Mouse (Mus musculus) lung, embryonic 16.5 days (tissue): ENCODE measurements around the gene Gm10974. TPM values are rescaled to one million over a fixed set of nuclear protein-coding genes. Genes with fewer than 3 reads are reported as not detected.

ENCODE experiments used
- ATAC-seq: fragments of 200-750 bp; cut with Nextera tagmentation; 2 replicates; pipeline ENCODE4 v1.8.0; 2017; ENCODE audit warnings: low read depth, mild to moderate bottlenecking, moderate library complexity
- H3K27ac ChIP-seq: fragments of 300-500 bp; sonication (generic); 2 replicates; pipeline ENCODE4 v1.5.1; 2014; ENCODE audit warnings: mild to moderate bottlenecking, control low read depth, low read length
- H3K27me3 ChIP-seq: fragments of 300-500 bp; sonication (generic); 2 replicates; pipeline ENCODE4 v1.6.1; 2014; ENCODE audit warnings: low read depth, low read length, mixed read lengths; ENCODE audit not compliant: control insufficient read depth, insufficient read depth
- H3K36me3 ChIP-seq: fragments of 300-500 bp; sonication (generic); 2 replicates; pipeline ENCODE4 v1.6.1; 2014; ENCODE audit warnings: low read length; ENCODE audit not compliant: control insufficient read depth, insufficient read depth
- H3K4me1 ChIP-seq: fragments of 300-500 bp; sonication (generic); replicated peaks from 2 replicates; pipeline ENCODE4 v1.6.1; 2014; ENCODE audit warnings: low read length, mixed read lengths; ENCODE audit not compliant: control insufficient read depth, insufficient read depth
- H3K4me2 ChIP-seq: fragments of 300-500 bp; sonication (generic); 2 replicates; pipeline ENCODE4 v1.6.1; 2014; ENCODE audit warnings: low read depth, low read length, control low read depth
- H3K4me3 ChIP-seq: fragments of 300-500 bp; sonication (generic); 2 replicates; pipeline ENCODE4 v1.5.1; 2014; ENCODE audit warnings: mild to moderate bottlenecking, low read length, control low read depth
- H3K9ac ChIP-seq: fragments of 300-500 bp; sonication (generic); 2 replicates; pipeline ENCODE4 v1.6.1; 2014; ENCODE audit warnings: low read length, control low read depth
- H3K9me3 ChIP-seq: fragments of 300-500 bp; sonication (generic); 2 replicates; pipeline ENCODE4 v1.6.1; 2016; ENCODE audit warnings: low read length; ENCODE audit not compliant: control insufficient read depth
- WGBS: fragments of 180-500 bp; shearing (Covaris S2); extraction: QIAGEN DNeasy Blood & Tissue Kit; methylation state at CpG from one replicate; pipeline ENCODE4 v1.1.7; 2014; 5-methylcytosine and 5-hydroxymethylcytosine counted together
- polyA plus RNA-seq: library from polyadenylated mRNA; unstranded; fragments of >200 nt; fragmentation: Nextera tagmentation; extraction: Ambion mirVana; gene quantifications from 2 replicates; pipeline ENCODE4 v1.2.1, GENCODE M21; 2015

Gm10974 gene
- polyA plus RNA-seq, 1 experiment from 2014 or later = not detected

DNA sequence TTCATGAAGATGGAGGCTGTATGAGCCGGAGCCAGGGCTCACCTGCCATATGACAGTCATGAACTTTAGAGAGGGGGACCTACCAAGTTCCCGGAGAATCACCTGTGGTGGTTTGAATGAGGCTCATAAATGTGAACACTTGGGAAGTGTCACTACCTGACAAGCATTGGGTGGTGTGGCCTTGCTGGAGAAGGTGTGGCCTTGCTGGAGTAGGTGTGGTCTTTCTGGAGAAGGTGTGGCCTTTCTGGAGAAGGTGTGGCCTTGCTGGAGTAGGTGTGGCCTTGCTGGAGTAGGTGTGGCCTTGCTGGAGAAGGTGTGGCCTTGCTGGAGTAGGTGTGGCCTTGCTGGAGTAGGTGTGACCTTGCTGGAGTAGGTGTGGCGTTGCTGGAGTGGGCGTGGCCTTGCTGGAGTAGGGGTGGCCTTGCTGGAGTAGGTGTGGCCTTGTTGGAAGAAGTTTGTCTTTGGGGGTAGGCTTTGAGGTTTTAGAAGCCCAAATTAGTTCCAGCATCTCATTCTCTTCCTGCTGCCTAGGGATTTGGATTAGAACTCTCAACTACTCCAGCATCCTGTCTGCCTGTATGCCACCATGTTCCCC lies 31.7 kb upstream of the Gm10974 start:
- no peak for ATAC-seq
- no peak overlapping the region for H3K4me3 ChIP-seq
- H3K9me3 ChIP-seq = no peaks in the 10 kb centered on the region; the same call in 1 of the 2 replicates
- 0 out of 2 replicates have a peak, but pooled peaks cover under 1% of the 10 kb centered on the region for H3K4me1 ChIP-seq
- H3K27me3 ChIP-seq = no peaks in the 10 kb centered on the region
- no peak overlapping the region for H3K4me2 ChIP-seq
- 84% methylated on average over 4 of the region's 4 CpGs for WGBS
- no peak overlapping the region for H3K27ac ChIP-seq
- H3K9ac ChIP-seq = no peak overlapping the region
- peaks cover 20% of the 10 kb centered on the region for H3K36me3 ChIP-seq

- WGBS = 69% methylated on average over 2 of the region's 2 CpGs
- H3K36me3 ChIP-seq = peaks cover 20% of the 10 kb centered on the region
- no peaks in the 10 kb centered on the region for H3K27me3 ChIP-seq
- H3K27ac ChIP-seq = no peak overlapping the region
- H3K4me3 ChIP-seq = no peak overlapping the region
- H3K4me1 ChIP-seq = peaks cover 13% of the 10 kb centered on the region
- H3K4me2 ChIP-seq = no peak overlapping the region
- H3K9ac ChIP-seq = no peak overlapping the region
- ATAC-seq = no peak
- no peaks in the 10 kb centered on the region; the same call in 1 of the 2 replicates for H3K9me3 ChIP-seq
Observed at GRCm38 (mm10) chr7:66336955-66337354, 28.8 kb upstream of the Gm10974 start.

GRCm38 (mm10) chr7:66339625-66340024 lies 26.1 kb upstream of the Gm10974 start:
- ATAC-seq = peak; percentile 74
- peak overlapping the region; percentile 63 for H3K27ac ChIP-seq
- peaks cover 4% of the 10 kb centered on the region; the same call in 1 of the 2 replicates for H3K36me3 ChIP-seq
- H3K4me2 ChIP-seq = 0 out of 2 replicates have a peak overlapping the region, but pooled peaks have one; percentile 13
- H3K27me3 ChIP-seq = no peaks in the 10 kb centered on the region
- peaks cover 13% of the 10 kb centered on the region for H3K4me1 ChIP-seq
- no peaks in the 10 kb centered on the region for H3K9me3 ChIP-seq
- H3K9ac ChIP-seq = no peak overlapping the region
- H3K4me3 ChIP-seq = no peak overlapping the region
- whole genome bisulfite sequencing = 8% methylated on average over 5 of the region's 5 CpGs

DNA sequence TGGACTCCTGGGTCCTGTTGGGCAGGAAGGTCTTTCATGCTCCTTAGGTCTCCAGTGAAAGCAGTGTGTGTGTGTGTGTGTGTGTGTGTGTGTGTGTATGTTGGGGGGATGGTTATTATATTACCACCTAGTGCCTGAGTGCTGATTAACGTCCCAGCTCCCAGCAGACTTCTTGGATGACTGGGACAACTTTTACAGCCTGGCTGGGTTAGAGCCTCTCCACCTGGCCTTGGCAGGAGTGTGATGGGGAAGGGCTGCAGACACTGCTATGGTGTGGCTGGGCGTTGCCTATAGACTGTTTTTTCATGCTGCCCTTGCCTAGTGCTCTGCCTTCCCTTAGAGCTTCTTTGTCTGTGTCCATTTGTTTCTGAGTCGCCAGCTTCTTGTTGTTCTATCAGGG lies 25.7 kb upstream of the Gm10974 start:
- no peak overlapping the region for H3K9ac ChIP-seq
- ATAC-seq = peak; percentile 57

DNA sequence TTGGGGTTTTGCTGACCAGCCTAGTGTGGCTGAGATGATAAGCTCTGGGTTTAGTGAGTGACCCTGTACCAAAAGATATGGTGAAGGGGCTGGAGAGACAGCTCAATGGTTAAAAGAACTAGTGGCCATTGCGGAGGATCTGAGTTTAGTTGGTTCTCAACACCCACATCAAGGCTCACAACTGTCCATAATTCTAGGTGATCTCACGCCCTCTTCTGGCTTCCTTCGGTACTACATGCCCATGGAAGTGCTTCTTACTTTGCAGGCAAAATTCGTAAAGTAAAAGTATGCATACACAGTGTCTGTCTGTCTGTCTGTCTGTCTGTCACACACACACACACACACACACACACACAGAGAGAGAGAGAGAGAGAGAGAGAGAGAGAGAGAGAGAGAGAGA lies 23.4 kb upstream of the Gm10974 start:
- Histone ChIP-seq H3K9ac (no peak overlapping the region), H3K27ac (no peak overlapping the region), H3K27me3 (no peaks in the 10 kb centered on the region), H3K36me3 (0 out of 2 replicates have a peak, but pooled peaks cover 2% of the 10 kb centered on the region), H3K9me3 (no peaks in the 10 kb centered on the region), H3K4me3 (no peak overlapping the region), H3K4me2 (no peak overlapping the region), H3K4me1 (peaks cover 13% of the 10 kb centered on the region)
- no peak for ATAC-seq
- 40% methylated on average over 4 of the region's 4 CpGs for WGBS

More for the DNA sequence above, 25.7 kb upstream of the Gm10974 start:
- H3K36me3 ChIP-seq = peaks cover 3% of the 10 kb centered on the region; the same call in 1 of the 2 replicates
- no peak overlapping the region for H3K4me3 ChIP-seq
- H3K27ac ChIP-seq = peak overlapping the region; percentile 63
- H3K27me3 ChIP-seq = no peaks in the 10 kb centered on the region
- WGBS = 23% methylated on average over 3 of the region's 3 CpGs
- no peaks in the 10 kb centered on the region for H3K9me3 ChIP-seq
- H3K4me2 ChIP-seq = 0 out of 2 replicates have a peak overlapping the region, but pooled peaks have one; percentile 13
- H3K4me1 ChIP-seq = peaks cover 13% of the 10 kb centered on the region

GRCm38 (mm10) chr7:66342831-66343230 lies 22.9 kb upstream of the Gm10974 start:
- Histone ChIP-seq H3K4me2 (no peak overlapping the region), H3K36me3 (0 out of 2 replicates have a peak, but pooled peaks cover 2% of the 10 kb centered on the region), H3K4me3 (no peak overlapping the region), H3K9ac (no peak overlapping the region), H3K9me3 (no peaks in the 10 kb centered on the region), H3K4me1 (peaks cover 13% of the 10 kb centered on the region), H3K27ac (no peak overlapping the region), H3K27me3 (no peaks in the 10 kb centered on the region)
- WGBS = 73% methylated on average over 6 of the region's 6 CpGs
- no peak for ATAC-seq

DNA sequence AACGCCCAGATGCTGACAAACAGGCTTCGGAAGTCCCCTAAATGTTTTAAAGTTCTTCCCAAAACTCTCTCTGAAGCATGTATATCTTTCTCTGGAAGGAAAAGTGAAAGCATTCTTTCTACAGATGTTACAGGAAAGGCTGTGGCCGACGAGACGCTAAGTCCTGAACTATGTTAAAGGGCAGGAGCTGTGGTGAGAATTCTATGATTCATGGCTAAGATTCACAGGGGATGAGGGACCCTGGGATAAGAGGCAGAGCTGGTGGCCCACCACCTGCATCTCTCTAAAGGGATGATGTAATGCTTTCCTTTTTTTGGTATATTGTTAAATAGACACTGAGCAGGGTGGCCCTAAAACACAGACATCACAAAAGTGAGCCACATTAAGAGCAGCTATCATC lies 22.4 kb upstream of the Gm10974 start:
- Histone ChIP-seq H3K9ac (no peak overlapping the region), H3K4me2 (no peak overlapping the region), H3K36me3 (0 out of 2 replicates have a peak, but pooled peaks cover 2% of the 10 kb centered on the region), H3K27ac (no peak overlapping the region), H3K4me3 (no peak overlapping the region), H3K9me3 (no peaks in the 10 kb centered on the region), H3K27me3 (no peaks in the 10 kb centered on the region), H3K4me1 (peaks cover 13% of the 10 kb centered on the region)
- 68% methylated on average over 5 of the region's 5 CpGs for WGBS
- no peak for ATAC-seq

- ATAC-seq = no peak
- no peaks in the 10 kb centered on the region for H3K36me3 ChIP-seq
- WGBS = 41% methylated on average over 9 of the region's 9 CpGs
- H3K27ac ChIP-seq = no peak overlapping the region
- H3K9me3 ChIP-seq = no peaks in the 10 kb centered on the region
- H3K9ac ChIP-seq = no peak overlapping the region
- H3K4me3 ChIP-seq = no peak overlapping the region
- no peaks in the 10 kb centered on the region for H3K27me3 ChIP-seq
- no peaks in the 10 kb centered on the region; the same call in none of the 2 replicates for H3K4me1 ChIP-seq
- H3K4me2 ChIP-seq = no peak overlapping the region
Observed at GRCm38 (mm10) chr7:66346959-66347663, 18.6 kb upstream of the Gm10974 start.

DNA sequence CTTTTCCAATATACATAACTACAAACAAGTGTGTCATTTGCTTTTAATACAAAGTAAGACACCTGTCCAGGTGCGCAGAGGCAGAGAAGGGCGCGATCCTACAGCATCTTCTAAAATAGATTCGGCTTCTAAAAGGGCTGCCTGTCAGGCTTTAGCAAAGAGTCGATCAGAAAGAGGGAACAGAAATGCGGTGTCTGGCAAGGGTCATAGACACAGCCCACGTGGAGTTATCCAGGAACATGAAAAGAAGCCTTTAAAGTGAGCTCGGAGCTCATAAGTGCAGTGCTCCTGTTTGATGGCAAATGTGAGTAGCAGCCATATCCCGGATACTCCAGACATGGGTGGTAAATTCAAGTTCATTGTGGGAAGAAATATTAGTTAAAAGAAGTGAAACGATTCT lies 17.1 kb upstream of the Gm10974 start:
- Histone ChIP-seq H3K27me3 (no peaks in the 10 kb centered on the region), H3K27ac (no peak overlapping the region), H3K4me2 (no peak overlapping the region), H3K9me3 (no peaks in the 10 kb centered on the region), H3K4me3 (no peak overlapping the region), H3K9ac (no peak overlapping the region), H3K4me1 (no peaks in the 10 kb centered on the region; the same call in none of the 2 replicates), H3K36me3 (no peaks in the 10 kb centered on the region)
- ATAC-seq = no peak
- 80% methylated on average over 10 of the region's 10 CpGs for WGBS
